Mouse (Mus musculus) liver, postnatal 0 days (tissue): ENCODE data around the gene Myd88. TPM values are rescaled to one million over a fixed set of nuclear protein-coding genes. Genes with fewer than 3 reads are reported as not detected.

Experiments
- ATAC-seq: fragments of 200-750 bp; cut with Nextera tagmentation; 2 replicates; pipeline ENCODE4 v1.8.0; 2017; ENCODE audit warnings: mild to moderate bottlenecking, moderate library complexity
- DNase-seq: peaks from one replicate; pipeline ENCODE4 v3.0.0-alpha.2; 2016
- H3K27ac ChIP-seq: fragments of 300-500 bp; sonication (generic); 2 replicates; pipeline ENCODE4 v1.5.1; 2014; ENCODE audit warnings: antibody characterized with exemption, moderate library complexity, mild to moderate bottlenecking, low read depth
- H3K27me3 ChIP-seq: fragments of 300-500 bp; sonication (generic); 2 replicates; pipeline ENCODE4 v1.6.1; 2014; ENCODE audit warnings: low read length, control low read depth, mixed read lengths; ENCODE audit not compliant: insufficient read depth
- H3K36me3 ChIP-seq: fragments of 300-500 bp; sonication (generic); replicated peaks from 2 replicates; pipeline ENCODE4 v1.6.1; 2014; ENCODE audit warnings: mild to moderate bottlenecking, control low read depth, low read length, moderate library complexity, mixed read lengths; ENCODE audit not compliant: insufficient read depth
- H3K4me1 ChIP-seq: fragments of 300-500 bp; sonication (generic); 2 replicates; pipeline ENCODE4 v1.6.1; 2014; ENCODE audit warnings: antibody characterized with exemption, mild to moderate bottlenecking, control low read depth; ENCODE audit not compliant: insufficient read depth
- H3K4me2 ChIP-seq: fragments of 300-500 bp; sonication (generic); 2 replicates; pipeline ENCODE4 v1.6.1; 2014; ENCODE audit warnings: low read depth, mild to moderate bottlenecking, low read length, moderate library complexity, mixed read lengths
- H3K4me3 ChIP-seq: fragments of 300-500 bp; sonication (generic); 2 replicates; pipeline ENCODE4 v1.5.1; 2014; ENCODE audit warnings: low read depth, low read length
- H3K9ac ChIP-seq: fragments of 300-500 bp; sonication (generic); replicated peaks from 2 replicates; pipeline ENCODE4 v1.6.1; 2014; ENCODE audit warnings: mild to moderate bottlenecking, moderate library complexity
- H3K9me3 ChIP-seq: fragments of 300-500 bp; sonication (generic); 2 replicates; pipeline ENCODE4 v1.6.1; 2016; ENCODE audit warnings: mild to moderate bottlenecking, control low read depth, low read length, mixed read lengths
- CTCF ChIP-seq: sonication (generic); IDR thresholded peaks from 2 replicates; pipeline ENCODE4 v1.5.1; 2016; ENCODE audit warnings: antibody characterized with exemption, low read depth
- EP300 ChIP-seq: IDR thresholded peaks from 2 replicates; pipeline ENCODE4 v1.6.1; 2016; ENCODE audit warnings: antibody characterized with exemption, low read depth, mild to moderate bottlenecking
- WGBS: fragments of 180-500 bp; shearing (Covaris S2); extraction: QIAGEN DNeasy Blood & Tissue Kit; methylation state at CpG from one replicate; pipeline ENCODE4 v1.1.7; 2014; ENCODE audit not compliant: insufficient replicate concordance; 5-methylcytosine and 5-hydroxymethylcytosine counted together
- polyA plus RNA-seq: library from polyadenylated mRNA; unstranded; fragments of >200 nt; fragmentation: Nextera tagmentation; extraction: Ambion mirVana; gene quantifications from 2 replicates; pipeline ENCODE4 v1.2.1, GENCODE M21; 2015

Myd88 gene
- polyA plus RNA-seq, 1 experiment from 2014 or later: 16.7 TPM

- peak; percentile 80 for ATAC-seq
- H3K27ac ChIP-seq: no peak overlapping the region
- no peaks in the 10 kb centered on the region for H3K9me3 ChIP-seq
- H3K36me3 ChIP-seq: peaks cover 11% of the 10 kb centered on the region
- peaks cover 5% of the 10 kb centered on the region; the same call in 1 of the 2 replicates for H3K4me1 ChIP-seq
- no peak for TF ChIP-seq CTCF
- no peak for TF ChIP-seq EP300
- H3K4me3 ChIP-seq: no peak overlapping the region
- no peak overlapping the region for H3K9ac ChIP-seq
- H3K27me3 ChIP-seq: no peaks in the 10 kb centered on the region
- 63% methylated on average over 6 of the region's 6 CpGs for WGBS
- H3K4me2 ChIP-seq: no peak overlapping the region
- peak; percentile 20 for DNase-seq
These were observed 43.5 kb downstream of the Myd88 start for GRCm38 (mm10) chr9:119297696-119298095.

GRCm38 (mm10) chr9:119290791-119291190 lies 50.4 kb downstream of the Myd88 start:
- no peak overlapping the region for H3K9ac ChIP-seq
- H3K9me3 ChIP-seq: no peaks in the 10 kb centered on the region
- no peaks in the 10 kb centered on the region for H3K4me1 ChIP-seq
- H3K27ac ChIP-seq: no peak overlapping the region
- no peak overlapping the region for H3K4me2 ChIP-seq
- TF ChIP-seq CTCF (no peak), EP300 (no peak)
- H3K27me3 ChIP-seq: no peaks in the 10 kb centered on the region
- 67% methylated on average over 3 of the region's 3 CpGs for WGBS
- DNase-seq (no peak), ATAC-seq (no peak)
- H3K36me3 ChIP-seq: peaks cover 5% of the 10 kb centered on the region; the same call in 1 of the 2 replicates
- H3K4me3 ChIP-seq: no peak overlapping the region

Other genes with a start within 250 kb of the Myd88 start
- gene Plcd1, start 247.9 kb downstream of the Myd88 start, polyA plus RNA-seq: 0.85 and 1.1 TPM in 2 replicates
- 0.05 TPM in 2 replicates for gene Dlec1, start 238.9 kb downstream of the Myd88 start, polyA plus RNA-seq
- 496 and 544 TPM in 2 replicates for gene Acaa1b, start 184.3 kb downstream of the Myd88 start, polyA plus RNA-seq
- not detected in 2 replicates for gene Gm47289, start 182.2 kb downstream of the Myd88 start, polyA plus RNA-seq
- gene Slc22a13, start 132.3 kb downstream of the Myd88 start, polyA plus RNA-seq: not detected in 2 replicates
- gene Oxsr1, start 19.0 kb downstream of the Myd88 start, polyA plus RNA-seq: 3.8 and 4.1 TPM in 2 replicates
- 132 and 141 TPM in 2 replicates for gene Acaa1a, start 1.7 kb downstream of the Myd88 start, polyA plus RNA-seq
- 8.2 and 9.2 TPM in 2 replicates for gene Xylb, start 16.0 kb upstream of the Myd88 start, polyA plus RNA-seq
- gene Slc22a14, start 24.1 kb upstream of the Myd88 start, polyA plus RNA-seq: not detected in 2 replicates
- 2.2 and 4.1 TPM in 2 replicates for gene Acvr2b, start 60.7 kb upstream of the Myd88 start, polyA plus RNA-seq
- gene Exog, start 103.5 kb upstream of the Myd88 start, polyA plus RNA-seq: 3.0 and 3.8 TPM in 2 replicates
- 0.01 TPM in 2 replicates for gene Scn5a, start 237.6 kb upstream of the Myd88 start, polyA plus RNA-seq